Mouse (Mus musculus) stomach, postnatal 0 days (tissue): ENCODE data around the gene Eif3d.

Experiments used
- CTCF ChIP-seq: IDR thresholded peaks from 2 replicates; pipeline ENCODE4 v1.5.1; 2016; ENCODE audit warnings: antibody characterized with exemption, low read depth, mild to moderate bottlenecking, moderate library complexity
- EP300 ChIP-seq: optimal IDR thresholded peaks from 2 replicates; pipeline ENCODE3; 2016; ENCODE audit warnings: antibody characterized with exemption

GRCm38 (mm10) chr15:77933770-77934169 lies 36.8 kb downstream of the Eif3d start:
- TF ChIP-seq CTCF (peak; percentile 99), EP300 (no peak)
